Mouse (Mus musculus) liver (tissue): ENCODE results near the gene Klf9.

Experiments
- DNase-seq: peaks from one replicate; pipeline ENCODE4 v3.0.0-alpha.2; 2020; ENCODE audit warnings: mixed read lengths

Klf9 gene

DNA sequence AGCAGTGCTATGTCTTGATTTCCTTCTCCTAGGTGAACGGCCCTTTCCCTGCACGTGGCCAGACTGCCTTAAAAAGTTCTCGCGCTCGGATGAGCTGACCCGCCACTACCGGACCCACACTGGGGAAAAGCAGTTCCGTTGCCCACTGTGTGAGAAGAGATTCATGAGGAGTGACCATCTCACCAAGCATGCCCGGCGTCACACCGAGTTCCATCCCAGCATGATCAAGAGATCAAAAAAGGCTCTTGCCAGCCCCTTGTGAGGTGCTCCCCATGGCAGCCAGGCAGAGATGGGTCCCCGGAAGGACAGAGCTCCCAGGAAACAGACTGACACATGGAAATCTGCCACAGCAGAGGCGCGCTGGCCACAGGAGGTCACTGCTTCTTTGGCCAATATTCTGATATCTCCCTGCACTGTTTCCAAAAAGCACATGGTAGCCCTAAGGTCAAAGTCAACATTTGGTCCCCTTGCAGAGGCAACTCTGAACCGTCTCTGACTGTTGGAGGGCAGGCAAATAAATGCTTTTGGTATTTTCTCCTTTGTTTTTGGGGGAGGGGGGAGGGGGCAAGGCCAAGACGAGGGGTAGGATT is 23.7 kb downstream of the Klf9 start:
- DNase-seq, result no peak

DNA sequence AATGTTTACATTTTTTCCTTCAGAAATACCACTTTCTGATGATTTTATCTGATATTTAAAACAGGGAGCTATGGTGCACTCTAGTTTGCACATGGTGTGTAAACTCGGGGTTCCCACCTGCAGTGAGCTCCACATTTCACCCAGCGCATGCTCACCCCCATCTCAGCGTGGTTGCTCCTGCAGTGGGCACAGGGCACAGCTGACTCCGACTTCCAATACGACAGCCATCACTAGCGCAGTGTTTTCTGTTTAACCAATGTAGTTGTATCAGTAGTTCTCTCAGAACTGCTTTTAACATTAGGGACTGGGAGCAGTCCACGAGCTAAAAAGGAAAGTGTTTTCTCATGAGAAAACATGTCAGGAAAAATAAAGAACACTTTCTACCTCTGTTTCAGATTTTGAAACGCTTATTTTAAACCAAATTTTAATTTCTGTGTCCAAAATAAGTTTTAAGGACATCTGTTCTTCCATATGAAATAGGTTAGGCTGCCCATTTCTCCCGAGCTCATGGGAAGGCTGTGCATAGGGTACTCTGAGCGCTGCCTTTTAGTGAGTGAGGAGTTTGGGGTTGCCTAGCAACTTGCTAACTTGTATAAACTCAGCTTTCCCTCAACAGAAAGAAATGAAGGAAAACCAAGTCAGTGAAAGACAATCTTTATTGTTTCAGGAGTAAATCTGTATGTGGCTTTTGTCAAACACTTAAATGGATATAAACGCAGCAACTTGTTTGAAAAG is 25.7 kb downstream of the Klf9 start:
- DNase-seq, result no peak

DNA sequence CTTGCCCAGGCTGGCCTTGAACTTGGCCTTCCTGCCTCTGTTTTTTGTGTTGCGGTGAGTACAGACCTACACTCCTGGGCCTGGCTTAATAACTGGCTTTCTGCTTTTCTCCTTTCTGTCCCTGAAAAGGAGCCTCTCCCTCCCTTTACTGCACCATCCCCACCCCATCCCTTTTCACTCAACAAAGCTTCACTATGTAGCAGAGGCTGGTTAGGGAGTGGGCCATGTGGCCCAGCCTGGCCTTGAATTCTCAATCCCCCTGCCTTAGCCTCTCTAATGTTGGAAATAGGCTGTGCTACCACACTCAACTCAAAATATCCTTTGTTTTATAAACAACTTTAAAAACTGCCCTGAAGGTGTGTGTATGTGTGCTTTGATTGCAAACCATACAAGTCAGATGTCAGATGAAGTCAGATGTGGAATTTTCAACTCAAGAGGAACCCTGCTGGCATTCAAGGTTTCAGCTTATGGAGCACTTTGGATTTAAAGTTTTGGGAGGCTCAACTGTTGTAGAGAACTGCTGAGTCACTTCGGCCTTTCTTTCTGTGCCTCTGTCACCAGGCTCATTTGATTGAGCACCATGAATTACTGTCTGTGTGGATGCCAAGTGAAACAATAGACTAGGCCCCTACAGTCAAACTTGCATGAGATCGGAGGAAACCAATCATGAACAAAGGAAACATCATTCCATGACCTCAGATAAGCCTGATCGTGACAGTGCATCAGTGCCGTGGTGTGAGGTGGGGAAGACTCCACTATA is 28.1 kb downstream of the Klf9 start:
- no peak for DNase-seq

DNA sequence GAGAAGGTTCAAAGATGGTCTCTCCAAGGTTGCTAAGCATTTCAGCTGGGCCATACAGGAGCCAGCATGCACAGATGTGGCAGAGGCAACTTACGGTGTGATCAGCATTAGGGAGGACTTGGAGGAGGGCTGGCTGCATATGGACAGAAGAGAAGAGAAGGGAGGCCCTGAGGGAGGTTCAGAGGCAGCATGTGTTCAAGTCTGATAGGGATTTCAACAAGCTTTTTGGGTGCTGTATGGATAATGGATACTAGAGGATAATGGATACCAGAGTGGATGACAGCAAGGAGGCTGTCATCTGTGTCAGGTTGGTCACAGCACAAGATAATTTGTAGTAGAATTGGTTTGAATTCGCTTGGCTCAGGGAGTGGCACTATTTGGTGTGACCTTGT is 28.6 kb downstream of the Klf9 start:
- DNase-seq, result no peak

DNA sequence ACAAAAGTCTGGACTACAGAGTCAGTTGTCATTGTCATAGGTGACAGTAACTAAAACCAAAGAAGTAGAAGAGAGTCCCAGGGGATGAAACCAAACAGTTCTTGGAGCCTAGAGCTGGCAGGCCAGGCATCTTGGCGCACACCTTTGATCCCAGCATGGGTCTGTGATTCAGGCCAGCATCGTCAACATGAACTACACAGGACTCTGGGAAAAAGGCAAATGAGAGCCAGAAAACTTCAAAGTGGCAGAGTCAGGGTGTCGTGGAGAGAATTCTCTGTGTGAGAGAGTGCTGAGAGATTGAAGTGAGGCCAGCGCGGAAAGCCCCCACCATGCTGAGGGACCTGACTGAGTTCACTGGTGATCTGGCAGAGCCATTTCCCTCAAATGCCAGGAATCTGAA is 29.4 kb downstream of the Klf9 start:
- no peak for DNase-seq

DNA sequence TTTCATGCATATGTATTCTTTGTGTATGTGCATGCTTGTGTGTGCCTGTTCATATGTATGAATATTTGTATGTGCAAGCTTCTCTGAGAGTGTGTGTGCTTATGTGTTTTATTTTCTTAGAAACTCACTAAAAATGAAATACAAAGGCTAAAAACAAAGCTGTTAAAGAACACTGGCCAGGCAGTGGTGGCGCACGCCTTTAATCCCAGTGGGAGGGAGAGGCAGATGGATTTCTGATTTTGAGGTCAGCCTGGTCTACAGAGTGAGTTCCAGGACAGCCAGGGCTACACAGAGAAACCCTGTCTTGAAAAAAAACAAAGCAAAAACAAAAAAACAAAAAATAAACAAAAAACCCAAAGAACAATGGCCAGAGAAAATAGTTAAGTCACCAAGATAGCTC is 30.1 kb downstream of the Klf9 start:
- DNase-seq, result no peak

DNA sequence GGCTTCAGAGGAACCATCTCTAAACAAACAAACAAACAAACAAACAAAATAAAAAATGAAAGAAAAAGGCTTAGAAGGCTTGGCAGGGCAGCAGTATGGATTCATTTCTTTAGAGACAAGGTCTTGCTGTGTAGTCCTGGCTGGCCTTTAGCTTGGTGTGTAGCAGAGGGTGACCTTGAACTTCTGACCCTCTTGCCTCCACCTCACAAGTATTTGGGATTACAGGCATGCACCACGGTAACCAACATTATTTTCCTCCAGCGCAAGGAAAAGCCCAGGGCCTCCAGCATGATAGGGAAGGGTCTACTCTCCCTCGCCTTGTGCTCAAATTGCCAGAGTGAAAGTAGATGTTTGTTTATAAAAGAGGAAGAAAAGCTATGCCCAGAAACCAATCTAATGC is 34.1 kb downstream of the Klf9 start:
- no peak for DNase-seq

DNA sequence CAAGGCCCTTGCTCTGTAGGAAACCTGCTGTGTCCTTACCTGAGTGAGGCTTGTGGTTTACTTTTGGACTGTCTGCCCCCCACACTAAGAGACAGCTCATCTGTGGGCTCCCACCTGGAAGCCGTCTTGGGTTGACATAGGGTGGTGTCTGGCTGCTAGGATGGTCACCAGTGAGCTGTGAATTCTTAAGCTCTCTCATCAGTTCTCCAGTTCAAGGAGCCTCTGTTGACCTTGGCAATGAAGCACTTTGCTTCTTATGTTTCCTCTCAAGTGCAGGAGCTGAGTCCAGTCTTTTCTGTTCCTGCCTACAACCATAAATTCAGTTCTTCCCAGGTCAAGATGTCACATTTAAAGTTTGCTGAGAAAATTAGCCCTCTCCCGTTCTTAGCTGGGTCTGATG is 34.5 kb downstream of the Klf9 start:
- no peak for DNase-seq

DNA sequence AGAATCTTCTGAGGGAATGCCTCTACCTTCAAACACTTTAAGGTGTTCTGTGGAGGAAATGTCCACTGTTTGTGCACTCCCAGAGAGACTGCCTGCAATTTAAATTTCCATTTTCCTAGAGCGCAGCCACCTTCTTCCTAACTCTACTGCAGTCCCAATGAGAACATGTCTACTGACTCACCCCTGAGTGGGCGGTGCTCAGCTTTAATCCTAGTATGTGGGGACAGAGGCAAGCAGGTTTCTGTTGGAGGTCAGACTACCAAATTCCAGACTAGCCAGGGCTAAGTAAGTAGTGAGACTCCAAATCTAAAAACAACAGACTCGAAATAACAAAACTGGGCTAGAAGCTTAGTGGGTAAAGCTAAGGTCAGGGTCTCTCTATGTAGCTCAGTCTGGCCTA is 37.5 kb downstream of the Klf9 start:
- DNase-seq, result no peak

DNA sequence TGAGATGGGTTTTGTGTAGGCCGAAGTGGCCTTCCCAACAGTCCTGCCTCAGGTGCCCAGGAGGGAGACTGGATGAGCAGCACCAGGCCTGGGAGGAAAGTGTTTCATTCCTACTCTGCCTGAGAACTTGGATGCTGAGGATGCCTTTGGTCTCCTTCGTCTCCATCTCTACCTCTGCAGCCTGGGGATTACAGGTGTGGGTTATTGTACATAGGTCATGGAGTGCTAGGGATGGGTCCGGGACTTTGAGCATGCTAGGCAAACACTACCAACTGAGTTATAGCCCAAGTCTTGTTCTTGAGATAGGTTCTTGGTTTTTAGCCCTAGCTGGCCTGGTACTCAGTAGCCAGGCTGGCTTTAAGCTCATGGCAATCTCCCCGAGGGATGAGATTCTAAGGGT is 42.5 kb downstream of the Klf9 start:
- no peak for DNase-seq

DNA sequence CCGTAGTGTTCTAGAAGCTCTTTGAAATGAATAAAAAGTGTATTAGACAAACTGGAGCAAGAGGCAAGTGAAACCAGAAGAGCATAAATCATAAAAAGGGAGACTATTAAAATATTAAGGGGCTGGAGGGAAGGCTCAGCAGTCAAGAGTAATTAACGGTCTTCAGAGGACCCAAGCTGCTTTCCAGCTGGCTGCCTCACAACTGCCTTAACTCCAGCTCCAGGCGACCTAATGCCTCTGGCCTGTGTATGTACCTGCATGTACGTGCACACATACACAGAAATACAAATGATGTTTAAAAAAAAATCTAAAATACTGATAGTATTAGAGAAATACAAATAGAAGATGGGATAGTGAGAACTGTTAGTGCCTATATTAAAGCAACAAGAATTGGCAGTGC is 43.0 kb downstream of the Klf9 start:
- no peak for DNase-seq

DNA sequence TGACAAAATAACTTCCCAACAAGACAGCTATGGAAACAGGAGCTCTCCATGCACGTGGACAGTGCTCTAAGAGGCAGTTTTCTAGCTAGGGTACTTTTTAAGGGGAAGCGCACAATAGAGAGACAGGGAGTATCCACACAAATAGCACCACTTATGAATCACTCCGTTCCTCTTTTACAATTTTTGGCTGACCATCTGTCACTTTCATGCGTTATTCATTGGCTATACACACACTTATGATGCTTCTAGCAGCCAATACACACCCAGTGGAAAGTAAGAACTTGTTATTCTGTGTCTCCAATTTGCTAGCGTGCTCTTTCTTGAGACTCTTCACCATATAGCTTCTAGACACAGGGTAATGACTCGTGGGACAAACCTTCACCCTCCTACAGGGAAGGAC is 46.7 kb downstream of the Klf9 start:
- no peak for DNase-seq

DNA sequence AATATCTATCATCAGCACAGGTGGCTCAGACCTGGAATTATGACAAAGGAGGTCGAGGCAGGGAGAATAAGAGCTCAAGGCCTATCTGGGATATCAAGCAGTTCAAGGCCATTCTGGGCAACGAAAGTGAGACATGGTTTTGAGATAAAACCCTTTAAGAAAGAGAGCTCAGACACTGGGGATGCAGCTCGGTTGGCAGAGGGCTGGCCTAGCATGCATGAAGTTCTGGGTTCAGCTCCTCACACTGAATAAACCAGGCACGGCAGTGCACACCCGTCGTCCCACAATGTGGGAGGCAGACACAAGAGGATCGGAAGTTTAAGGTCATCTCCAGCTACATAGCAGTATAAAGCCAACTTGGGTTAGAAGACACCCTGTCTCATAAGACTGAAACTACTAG is 48.0 kb downstream of the Klf9 start:
- DNase-seq, result no peak

DNA sequence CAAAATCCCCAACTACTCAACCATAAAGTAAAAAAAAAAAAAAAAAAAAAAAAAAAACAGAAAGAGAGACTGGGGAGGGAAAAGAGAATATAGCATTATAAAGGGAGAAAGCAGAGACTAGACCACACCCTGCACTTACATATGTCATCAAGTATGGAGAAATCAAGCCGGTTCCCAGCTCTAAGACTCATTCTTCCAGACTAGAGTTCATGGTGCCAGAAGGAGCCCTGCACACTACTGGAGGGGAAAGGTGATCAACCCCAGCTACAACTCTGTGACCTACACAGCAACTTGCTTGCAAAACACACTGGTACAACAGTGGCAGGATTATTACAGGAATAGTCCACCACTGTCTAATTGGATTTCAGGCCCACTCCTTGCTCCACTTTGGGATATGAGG is 48.7 kb downstream of the Klf9 start:
- DNase-seq, result no peak

DNA sequence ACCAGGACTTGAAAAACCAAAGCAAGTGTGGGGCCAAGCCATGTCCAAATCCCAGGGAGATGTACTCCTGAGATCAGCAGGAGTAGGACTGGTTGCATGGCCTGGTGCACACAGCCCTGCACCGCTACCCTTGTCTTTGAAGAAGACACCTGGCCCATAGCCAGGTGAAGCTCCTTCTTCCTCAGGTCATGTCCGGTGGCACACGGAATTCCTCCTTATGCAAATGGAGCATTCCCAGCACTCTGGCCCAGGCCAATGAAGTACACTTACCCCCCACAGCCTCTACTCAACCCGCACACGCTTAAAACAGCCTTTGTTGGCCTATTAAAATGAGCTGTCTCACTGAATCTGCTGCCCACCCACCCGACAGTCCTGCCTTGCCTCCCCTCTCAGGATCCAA is 50.5 kb downstream of the Klf9 start:
- DNase-seq, result no peak

DNA sequence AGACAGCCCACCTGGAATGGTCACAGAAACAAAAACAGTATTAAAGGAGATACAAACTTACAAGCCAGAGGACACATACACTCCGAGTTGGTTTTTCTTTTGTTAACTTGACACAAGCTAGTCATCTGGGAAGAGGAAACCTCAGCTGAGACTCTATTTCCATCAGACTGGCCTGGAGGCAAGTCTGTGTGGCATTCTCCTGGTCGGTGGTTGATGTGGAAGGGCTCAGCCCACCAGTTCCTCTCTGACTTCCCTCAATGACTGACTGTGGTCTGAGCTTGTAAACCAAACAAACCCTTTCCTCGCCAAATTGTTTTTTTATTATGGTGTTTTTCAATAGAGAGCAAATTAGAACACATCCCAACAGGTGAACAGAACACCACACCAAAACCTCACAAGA is 52.0 kb downstream of the Klf9 start:
- no peak for DNase-seq

DNA sequence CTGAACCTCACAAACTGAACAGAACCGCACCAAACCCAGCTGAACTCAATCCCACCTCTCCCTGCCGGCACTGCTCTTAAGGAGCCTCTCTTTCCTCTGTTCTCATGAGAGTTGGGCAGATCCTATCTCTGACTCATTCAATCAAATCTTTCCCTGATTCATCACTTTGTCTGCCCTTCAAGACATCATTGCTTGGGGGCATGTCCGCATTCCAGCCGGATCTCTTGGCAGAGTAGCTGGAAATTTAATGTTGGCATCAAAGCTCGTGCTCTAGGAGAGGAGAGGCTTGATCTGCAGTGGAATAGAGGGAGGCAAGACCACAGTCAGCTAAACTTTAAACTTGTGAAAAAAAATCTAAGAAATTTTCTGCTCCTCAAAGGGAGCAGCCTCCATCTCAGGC is 61.1 kb downstream of the Klf9 start:
- no peak for DNase-seq

DNA sequence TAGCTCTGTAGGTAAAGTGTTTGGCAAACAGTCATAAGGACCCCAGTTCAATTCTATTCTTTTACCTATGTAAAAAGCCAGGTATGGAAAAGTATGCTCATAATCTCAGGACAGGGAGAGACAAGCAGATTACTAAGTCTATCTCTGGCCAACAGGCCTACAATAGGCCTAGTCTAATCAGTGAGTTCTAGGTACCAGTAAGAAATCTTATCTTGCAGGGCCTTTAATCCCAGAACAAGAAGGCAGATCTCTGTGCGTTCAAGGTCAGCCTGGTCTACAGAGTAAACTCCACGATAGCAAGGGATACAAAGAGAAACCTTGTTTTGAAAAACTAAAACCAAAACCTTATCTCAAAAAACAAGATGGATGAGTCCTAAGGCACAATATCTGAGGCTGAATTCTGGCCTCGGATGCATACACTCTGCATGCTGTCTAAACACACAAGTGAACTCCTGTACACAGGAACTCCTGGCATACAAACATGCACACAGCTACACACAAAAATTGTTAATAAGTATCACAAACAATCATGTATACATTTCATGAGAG is 62.6 kb downstream of the Klf9 start:
- DNase-seq, result no peak

DNA sequence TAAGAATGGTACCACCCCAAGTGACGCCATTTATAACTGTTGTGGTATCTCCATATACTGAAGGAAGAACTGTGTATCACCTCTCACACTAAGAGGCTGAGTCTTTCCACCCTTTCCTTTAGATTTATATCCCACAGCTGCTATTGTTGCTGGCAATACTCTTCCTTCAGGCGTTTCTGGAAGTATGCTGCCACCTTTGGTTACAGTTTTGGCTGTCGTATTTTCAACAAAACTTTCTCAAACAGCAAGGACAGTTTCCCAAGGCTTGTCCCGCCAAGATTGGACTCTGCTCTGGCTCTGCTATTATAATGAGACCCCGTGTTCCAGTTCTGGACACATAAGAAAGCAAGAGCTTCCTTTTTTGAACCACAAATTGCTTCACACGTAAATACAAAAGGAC is 70.3 kb downstream of the Klf9 start:
- no peak for DNase-seq

DNA sequence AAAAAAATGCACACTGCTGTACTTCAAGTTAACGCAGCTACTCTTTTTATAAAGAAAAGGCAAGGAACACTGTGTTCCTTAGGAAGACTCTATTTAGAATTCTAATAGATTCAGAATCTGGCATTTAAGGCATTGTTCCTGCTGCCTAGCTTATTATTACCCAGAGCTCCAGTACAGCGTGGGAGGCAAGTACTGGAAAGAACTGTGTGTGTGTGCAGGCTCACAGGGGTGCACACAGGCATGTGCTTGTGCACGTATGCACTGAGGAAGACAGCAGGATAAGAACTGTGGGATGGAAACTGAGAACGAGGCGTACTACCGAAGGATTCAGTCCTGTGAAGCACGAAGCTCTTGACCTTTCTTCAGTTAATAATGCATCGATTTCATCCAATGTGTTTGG is 73.3 kb downstream of the Klf9 start:
- no peak for DNase-seq
